10 mouse cellular contexts compared by ENCODE assay signal in the genomic region with DNA sequence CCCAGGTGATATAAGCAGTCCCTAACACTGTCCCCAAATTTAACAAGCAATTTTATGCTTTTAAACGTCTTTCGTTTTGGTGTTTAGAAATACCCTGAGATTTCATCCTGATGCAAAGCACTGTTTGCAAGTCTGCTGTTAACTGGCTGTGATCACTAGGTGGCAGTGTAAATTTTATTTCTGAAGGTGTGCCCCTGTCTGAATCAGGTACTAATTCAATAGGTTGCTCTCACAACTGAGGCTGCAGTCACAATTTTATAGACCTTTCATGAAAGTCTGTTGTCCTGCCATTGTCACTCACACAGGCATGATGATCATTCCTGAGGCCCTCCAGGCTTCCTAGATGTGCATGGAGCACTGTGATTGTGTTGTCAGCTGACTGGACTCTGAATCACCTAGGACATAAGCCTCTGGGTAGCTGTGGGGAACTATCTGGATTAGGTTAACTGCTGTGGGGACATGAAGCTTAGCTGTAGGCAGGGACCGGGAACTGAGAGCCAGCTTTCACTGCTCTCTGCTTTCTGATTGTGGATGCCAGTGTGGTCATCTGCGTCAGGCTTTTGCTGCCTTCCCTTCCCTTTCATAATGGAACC. TPM values are rescaled to one million over a fixed set of nuclear protein-coding genes. Genes with fewer than 3 reads are reported as not detected.
DNase-seq lines count a peak whose midpoint lies in the region; ATAC-seq and TF ChIP-seq lines count a peak whose summit lies in the region.
"Had no signal": no experiment of that assay in that cellular context is flagged by ENCODE, and none has a peak within 500 bp of the region (broad histone marks: within the 10 kb centered on the region; RNA-seq: fewer than 3 reads in every experiment).

No protein-coding gene starts in this region.

- intact Hi-C loops in heart, postnatal 14 days (cut with DNase I): loop anchor here (2.0 to 10.0 kb wide), 2 partner anchors 101 to 803 kb away; no protein-coding TSS in a partner anchor

- WGBS in lung, embryonic 14.5 days: 67% methylated on average over 4 of the region's 4 CpGs
- WGBS in midbrain, embryonic 15.5 days: 70% methylated on average over 4 of the region's 4 CpGs

- no peak overlapping the region for H3K4me2 ChIP-seq in lung, embryonic 14.5 days
- H3K4me2 ChIP-seq in midbrain, embryonic 15.5 days: no peak overlapping the region
- H3K4me2 ChIP-seq: liver, embryonic 15.5 days had no signal

- no peak overlapping the region for H3K9ac ChIP-seq in lung, embryonic 14.5 days
- H3K9ac ChIP-seq in midbrain, embryonic 15.5 days: no peak overlapping the region
- H3K9ac ChIP-seq: liver, embryonic 15.5 days had no signal

- no peak overlapping the region for H3K4me3 ChIP-seq in lung, embryonic 14.5 days (ENCODE audit: low read depth, low read length)
- H3K4me3 ChIP-seq in midbrain, embryonic 15.5 days: no peak overlapping the region
- H3K4me3 ChIP-seq: liver, embryonic 15.5 days had no signal

- no peak overlapping the region for H3K27ac ChIP-seq in lung, embryonic 14.5 days (ENCODE audit: low read depth)
- no peak overlapping the region for H3K27ac ChIP-seq in midbrain, embryonic 15.5 days
- H3K27ac ChIP-seq: liver, embryonic 15.5 days had no signal

- H3K36me3 ChIP-seq in lung, embryonic 14.5 days (ENCODE audit: insufficient read depth): no peaks in the 10 kb centered on the region
- no peaks in the 10 kb centered on the region for H3K36me3 ChIP-seq in midbrain, embryonic 15.5 days (replicated peaks)
- H3K36me3 ChIP-seq: liver, embryonic 15.5 days had no signal

- H3K9me3 ChIP-seq in lung, embryonic 14.5 days (ENCODE audit: low read depth, low read length): no peaks in the 10 kb centered on the region
- no peaks in the 10 kb centered on the region for H3K9me3 ChIP-seq in midbrain, embryonic 15.5 days
- H3K9me3 ChIP-seq: liver, embryonic 15.5 days had no signal

- no peaks in the 10 kb centered on the region for H3K27me3 ChIP-seq in lung, embryonic 14.5 days (ENCODE audit: insufficient read depth, low read length)
- no peaks in the 10 kb centered on the region for H3K27me3 ChIP-seq in midbrain, embryonic 15.5 days (replicated peaks)
- H3K27me3 ChIP-seq: liver, embryonic 15.5 days had no signal

- peak; percentile 44 for TF ChIP-seq CTCF in lung, embryonic 14.5 days (IDR thresholded peaks at IDR 0.05; ENCODE audit: low read depth)

- ATAC-seq in frontal cortex, adult (ENCODE audit: low TSS enrichment): peak; percentile 81
- no peak for ATAC-seq in lung, embryonic 14.5 days (ENCODE audit: insufficient read depth)
- peak; percentile 62; the same call in 1 of the 2 replicates for ATAC-seq in midbrain, embryonic 15.5 days (replicated peaks)

- H3K4me1 ChIP-seq in lung, embryonic 14.5 days (ENCODE audit: insufficient read depth): no peaks in the 10 kb centered on the region
- no peaks in the 10 kb centered on the region for H3K4me1 ChIP-seq in midbrain, embryonic 15.5 days
- H3K4me1 ChIP-seq: liver, embryonic 15.5 days had no signal

- DNase-seq in frontal cortex, postnatal 25 days (ENCODE audit: low spot score in 2 of 2): no peak
- peak; percentile 57 for DNase-seq in lung, embryonic 14.5 days
- DNase-seq in lung, postnatal 4 days: no peak
- DNase-seq in NIH3T3 (ENCODE audit: low read depth): peak; percentile 67
- no peak for DNase-seq in heart, postnatal 14 days
- DNase-seq in right cerebral cortex, postnatal 36 days (ENCODE audit: low spot score in 2 of 2): no peak
- DNase-seq: thymus, postnatal 4 days had no signal

RNA-seq across cellular contexts. Expression of gene Stx18, which starts 59.1 kb away (rescaled TPM):
- polyA plus RNA-seq in lung, embryonic 14.5 days (2014; fragmentation: Nextera tagmentation; extraction: Ambion mirVana): 43.2 and 43.6 TPM in 2 replicates
- 30.5 and 31.1 TPM in 2 replicates for polyA plus RNA-seq in midbrain, embryonic 15.5 days (2015; fragmentation: Nextera tagmentation; extraction: Ambion mirVana)
- total RNA-seq in heart, postnatal 14 days (2021): 10 to 100 TPM; 17.0 to 17.7 TPM

Comparison
In these comparisons a context has a peak if more than half of its experiments do, and no peak if none do; other contexts are left out.
1. DNase-seq: peak in lung, embryonic 14.5 days (single experiment) and NIH3T3 (single experiment); none in frontal cortex, postnatal 25 days (0 of 2), lung, postnatal 4 days (0 of 2), heart, postnatal 14 days (0 of 2) and right cerebral cortex, postnatal 36 days (0 of 2).